Mouse (Mus musculus) lung, embryonic 15.5 days (tissue): ENCODE data around the gene Mboat7. TPM values are rescaled to one million over a fixed set of nuclear protein-coding genes. Genes with fewer than 3 reads are reported as not detected.
A peak's percentile ranks its signal among the peaks of the same experiment; 100 is the strongest.
"Not testable (repeated sequence)": the region's sequence is repeated elsewhere in the genome, so short reads cannot be mapped to it uniquely, and the experiment has no call there.

Experiments
- ATAC-seq: fragments of 200-750 bp; cut with Nextera tagmentation; 2 replicates; pipeline ENCODE4 v1.8.0; 2017; ENCODE audit warnings: moderate number of reproducible peaks, borderline replicate concordance; ENCODE audit not compliant: low FRiP score, low TSS enrichment; ENCODE audit errors: extremely low read depth
- H3K27ac ChIP-seq: fragments of 300-500 bp; sonication (generic); 2 replicates; pipeline ENCODE4 v1.5.1; 2015; ENCODE audit warnings: moderate library complexity, mild to moderate bottlenecking, inconsistent platforms
- H3K27me3 ChIP-seq: fragments of 300-500 bp; sonication (generic); 2 replicates; pipeline ENCODE4 v1.6.1; 2015; ENCODE audit warnings: inconsistent platforms
- H3K36me3 ChIP-seq: fragments of 300-500 bp; sonication (generic); 2 replicates; pipeline ENCODE4 v1.6.1; 2015; ENCODE audit warnings: inconsistent platforms
- H3K4me1 ChIP-seq: fragments of 300-500 bp; sonication (generic); 2 replicates; pipeline ENCODE4 v1.6.1; 2015; ENCODE audit warnings: inconsistent platforms
- H3K4me2 ChIP-seq: fragments of 300-500 bp; sonication (generic); 2 replicates; pipeline ENCODE4 v1.6.1; 2015; ENCODE audit warnings: inconsistent platforms, mild to moderate bottlenecking, moderate library complexity
- H3K4me3 ChIP-seq: fragments of 300-500 bp; sonication (generic); 2 replicates; pipeline ENCODE4 v1.5.1; 2015; ENCODE audit warnings: mild to moderate bottlenecking, inconsistent platforms
- H3K9ac ChIP-seq: fragments of 300-500 bp; sonication (generic); 2 replicates; pipeline ENCODE4 v1.6.1; 2015; ENCODE audit warnings: inconsistent platforms
- H3K9me3 ChIP-seq: fragments of 300-500 bp; sonication (generic); 2 replicates; pipeline ENCODE4 v1.6.1; 2016; ENCODE audit warnings: inconsistent platforms
- WGBS: fragments of 180-500 bp; shearing (Covaris S2); methylation state at CpG from one replicate; pipeline ENCODE4 v1.1.7; 2015; 5-methylcytosine and 5-hydroxymethylcytosine counted together
- polyA plus RNA-seq: library from polyadenylated mRNA; unstranded; fragments of >200 nt; fragmentation: Nextera tagmentation; extraction: Ambion mirVana; gene quantifications from 2 replicates; pipeline ENCODE4 v1.2.1, GENCODE M21; 2015

Gene Mboat7
- 49.8 and 51.4 TPM in 2 replicates for polyA plus RNA-seq

GRCm38 (mm10) chr7:3692987-3693808 is at the start of gene Mboat7:
Mboat7 (minus strand) TSS chr7:3693523.
- Histone ChIP-seq H3K4me1 (peaks cover 22% of the 10 kb centered on the region), H3K36me3 (peaks cover 18% of the 10 kb centered on the region), H3K4me3 (peak within 1 kb of the TSS; percentile 74), H3K27me3 (no peaks in the 10 kb centered on the region), H3K27ac (peak within 1 kb of the TSS; percentile 99), H3K9ac (peak within 1 kb of the TSS; percentile 88), H3K9me3 (no peaks in the 10 kb centered on the region), H3K4me2 (peak within 1 kb of the TSS; percentile 83)
- under 1% methylated on average over 55 of the region's 55 CpGs for WGBS
- ATAC-seq: peak; percentile 91

GRCm38 (mm10) chr7:3732675-3733074 is 39.4 kb upstream of the Mboat7 start:
- H3K4me2 ChIP-seq, H3K9ac ChIP-seq, H3K27ac ChIP-seq, H3K4me3 ChIP-seq, H3K9me3 ChIP-seq, H3K27me3 ChIP-seq, ATAC-seq, H3K36me3 ChIP-seq, H3K4me1 ChIP-seq: not testable (repeated sequence)
- WGBS: no CpG with 5 or more reads among the region's 1 CpGs

- H3K27me3 ChIP-seq, ATAC-seq, H3K4me1 ChIP-seq, H3K27ac ChIP-seq, H3K9ac ChIP-seq, H3K36me3 ChIP-seq, H3K9me3 ChIP-seq, H3K4me2 ChIP-seq, H3K4me3 ChIP-seq: not testable (repeated sequence)
Observed at GRCm38 (mm10) chr7:3725459-3725858, 32.1 kb upstream of the Mboat7 start.

- 14% methylated on average over 1 of the region's 3 CpGs for WGBS
- H3K9me3 ChIP-seq, H3K4me2 ChIP-seq, ATAC-seq, H3K27me3 ChIP-seq, H3K4me3 ChIP-seq, H3K4me1 ChIP-seq, H3K36me3 ChIP-seq, H3K9ac ChIP-seq, H3K27ac ChIP-seq: not testable (repeated sequence)
Observed at GRCm38 (mm10) chr7:3720268-3720667, 26.9 kb upstream of the Mboat7 start, which contains the start of gene Pirb. Pirb (minus strand) TSS chr7:3720391.

- no peak for ATAC-seq
- Histone ChIP-seq H3K4me1 (no peaks in the 10 kb centered on the region), H3K4me3 (no peak overlapping the region), H3K9me3 (no peaks in the 10 kb centered on the region), H3K27me3 (no peaks in the 10 kb centered on the region), H3K36me3 (no peaks in the 10 kb centered on the region), H3K4me2 (no peak overlapping the region), H3K27ac (no peak overlapping the region), H3K9ac (no peak overlapping the region)
- 15% methylated on average over 1 of the region's 1 CpGs for WGBS
Observed at GRCm38 (mm10) chr7:3715249-3715648, 21.9 kb upstream of the Mboat7 start.

- Histone ChIP-seq H3K4me2 (no peak overlapping the region), H3K9me3 (no peaks in the 10 kb centered on the region), H3K27me3 (no peaks in the 10 kb centered on the region), H3K27ac (no peak overlapping the region), H3K36me3 (peaks cover 9% of the 10 kb centered on the region; the same call in 1 of the 2 replicates), H3K4me3 (no peak overlapping the region), H3K9ac (no peak overlapping the region), H3K4me1 (no peaks in the 10 kb centered on the region)
- ATAC-seq: no peak
- WGBS: 19% methylated on average over 5 of the region's 5 CpGs
Observed at GRCm38 (mm10) chr7:3712264-3712942, 19.1 kb upstream of the Mboat7 start.

- Histone ChIP-seq H3K27me3 (no peaks in the 10 kb centered on the region), H3K9me3 (no peaks in the 10 kb centered on the region), H3K4me1 (peaks cover 19% of the 10 kb centered on the region), H3K4me3 (no peak overlapping the region), H3K27ac (no peak overlapping the region; the same call in 1 of the 2 replicates), H3K4me2 (no peak overlapping the region), H3K36me3 (peaks cover 23% of the 10 kb centered on the region), H3K9ac (no peak overlapping the region)
- 73% methylated on average over 1 of the region's 1 CpGs for WGBS
- no peak for ATAC-seq
Observed at GRCm38 (mm10) chr7:3709000-3709399, 15.7 kb upstream of the Mboat7 start.

GRCm38 (mm10) chr7:3708447-3708980 is 15.2 kb upstream of the Mboat7 start:
- H3K27ac ChIP-seq, H3K4me2 ChIP-seq: not testable (repeated sequence)
- WGBS: 32% methylated on average over 5 of the region's 5 CpGs

GRCm38 (mm10) chr7:3707568-3708413 is 14.5 kb upstream of the Mboat7 start:
- H3K27ac ChIP-seq: no peak overlapping the region
- WGBS: 38% methylated on average over 7 of the region's 7 CpGs

More at GRCm38 (mm10) chr7:3708447-3708980, 15.2 kb upstream of the Mboat7 start:
- not testable (repeated sequence) for ATAC-seq, H3K4me3 ChIP-seq, H3K27me3 ChIP-seq, H3K9ac ChIP-seq, H3K9me3 ChIP-seq
- Histone ChIP-seq H3K4me1 (peaks cover 19% of the 10 kb centered on the region), H3K36me3 (peaks cover 23% of the 10 kb centered on the region)

GRCm38 (mm10) chr7:3707027-3707426 is 13.7 kb upstream of the Mboat7 start:
- Histone ChIP-seq H3K9ac (no peak overlapping the region; the same call in 1 of the 2 replicates), H3K27ac (0 out of 2 replicates have a peak overlapping the region, but pooled peaks have one; percentile 23), H3K4me1 (peaks cover 24% of the 10 kb centered on the region), H3K36me3 (peaks cover 23% of the 10 kb centered on the region), H3K9me3 (no peaks in the 10 kb centered on the region), H3K4me2 (no peak overlapping the region), H3K4me3 (no peak overlapping the region), H3K27me3 (no peaks in the 10 kb centered on the region)
- WGBS: 52% methylated on average over 4 of the region's 4 CpGs
- no peak for ATAC-seq

More at GRCm38 (mm10) chr7:3707568-3708413, 14.5 kb upstream of the Mboat7 start:
- Histone ChIP-seq H3K4me3 (no peak overlapping the region), H3K4me2 (no peak overlapping the region), H3K9ac (no peak overlapping the region), H3K36me3 (peaks cover 23% of the 10 kb centered on the region), H3K4me1 (peaks cover 24% of the 10 kb centered on the region), H3K27me3 (no peaks in the 10 kb centered on the region), H3K9me3 (no peaks in the 10 kb centered on the region)
- no peak for ATAC-seq

- peak overlapping the region; percentile 69 for H3K4me3 ChIP-seq
- H3K4me2 ChIP-seq: peak overlapping the region; percentile 82
- no peak for ATAC-seq
- H3K27me3 ChIP-seq: no peaks in the 10 kb centered on the region
- H3K9me3 ChIP-seq: no peaks in the 10 kb centered on the region
- peaks cover 26% of the 10 kb centered on the region for H3K36me3 ChIP-seq
- no peak overlapping the region; the same call in 1 of the 2 replicates for H3K9ac ChIP-seq
- 43% methylated on average over 11 of the region's 11 CpGs for WGBS
- H3K27ac ChIP-seq: no peak overlapping the region
- H3K4me1 ChIP-seq: peaks cover 24% of the 10 kb centered on the region
Observed at GRCm38 (mm10) chr7:3706343-3706934, 13.1 kb upstream of the Mboat7 start.
